Mouse (Mus musculus) heart, postnatal 0 days (tissue): ENCODE measurements around the gene Cdh16.

Experiments used
- CTCF ChIP-seq: IDR thresholded peaks from 2 replicates; pipeline ENCODE4 v1.5.1; 2016; ENCODE audit warnings: antibody characterized with exemption, control low read depth, low read depth
- EP300 ChIP-seq: IDR thresholded peaks from 2 replicates; pipeline ENCODE4 v1.6.1; 2016; ENCODE audit warnings: antibody characterized with exemption, low read depth

- TF ChIP-seq CTCF (peak; percentile 72), EP300 (no peak)
Observed at GRCm38 (mm10) chr8:104570436-104571343, 53.5 kb downstream of the Cdh16 start.
